Comparison of ENCODE assay signal across 8 mouse cellular contexts in the genomic region with DNA sequence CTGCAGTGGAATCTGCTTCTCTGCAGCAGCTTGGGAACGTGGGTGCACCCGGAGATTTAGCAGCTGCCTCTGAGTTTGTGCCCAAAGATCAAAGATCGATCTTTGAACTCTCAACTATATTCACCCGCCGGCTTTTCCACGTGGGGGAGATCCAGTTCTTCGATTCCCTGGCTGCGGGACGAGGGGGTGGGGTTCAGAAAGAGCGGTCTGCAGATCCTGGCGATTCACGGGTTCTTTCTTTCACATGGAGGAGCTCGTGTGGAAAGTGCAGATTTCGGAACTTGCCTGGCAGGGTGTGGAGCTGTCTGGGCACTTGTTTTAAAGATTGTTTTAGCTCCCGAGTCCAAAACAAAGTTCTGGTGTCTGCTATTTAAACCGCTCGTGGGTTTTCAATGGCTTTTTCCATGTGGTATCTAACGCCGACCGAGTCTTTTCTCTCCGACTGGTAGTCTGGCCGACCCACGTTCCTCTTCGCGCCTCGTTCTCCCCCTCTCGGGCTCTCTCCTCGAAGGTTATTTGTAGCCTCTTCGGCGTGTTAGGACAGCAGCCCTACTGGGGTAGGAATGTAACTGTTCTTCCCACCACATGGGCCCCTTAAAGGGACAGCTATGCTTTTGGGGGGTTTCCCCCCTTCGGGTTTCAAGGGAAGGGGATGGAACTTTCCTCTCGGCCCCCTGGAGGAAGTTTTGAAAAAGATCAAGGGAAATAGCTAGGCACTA. TPM values are rescaled to one million over a fixed set of nuclear protein-coding genes. Genes with fewer than 3 reads are reported as not detected.
DNase-seq lines count a peak whose midpoint lies in the region; ATAC-seq lines count a peak whose summit lies in the region.

No protein-coding gene starts in this region.

- peak; percentile 46 for ATAC-seq in liver, embryonic 16.5 days (ENCODE audit: low read depth)
- peak; percentile 15; the same call in 1 of the 2 replicates for ATAC-seq in neural tube, embryonic 12.5 days (ENCODE audit: low FRiP score, low read depth)

- H3K27me3 ChIP-seq in liver, embryonic 16.5 days (ENCODE audit: control insufficient read depth, insufficient read depth, low read depth, low read length), result peaks cover 51% of the 10 kb centered on the region
- no peaks in the 10 kb centered on the region for H3K27me3 ChIP-seq in neural tube, embryonic 12.5 days (replicated peaks)

- H3K4me1 ChIP-seq in liver, embryonic 16.5 days (ENCODE audit: control insufficient read depth, low read depth, low read length), result peaks cover 10% of the 10 kb centered on the region
- H3K4me1 ChIP-seq in neural tube, embryonic 12.5 days, result peaks cover 40% of the 10 kb centered on the region

- peak overlapping the region; percentile 61; the same call in 1 of the 2 replicates for H3K9ac ChIP-seq in liver, embryonic 16.5 days (ENCODE audit: low read depth, low read length)
- peak overlapping the region; percentile 80 for H3K9ac ChIP-seq in neural tube, embryonic 12.5 days

- H3K4me3 ChIP-seq in liver, embryonic 16.5 days (ENCODE audit: low read depth, low read length), result peak overlapping the region; percentile 61
- H3K4me3 ChIP-seq in neural tube, embryonic 12.5 days, result peak overlapping the region; percentile 72

- under 1% methylated on average over 32 of the region's 32 CpGs for WGBS in liver, embryonic 16.5 days (ENCODE audit: insufficient replicate concordance)
- WGBS in neural tube, embryonic 12.5 days, result under 1% methylated on average over 32 of the region's 32 CpGs

- no peaks in the 10 kb centered on the region for H3K9me3 ChIP-seq in liver, embryonic 16.5 days (replicated peaks; ENCODE audit: control insufficient read depth, low read length)
- no peaks in the 10 kb centered on the region for H3K9me3 ChIP-seq in neural tube, embryonic 12.5 days

- H3K36me3 ChIP-seq in liver, embryonic 16.5 days (ENCODE audit: control insufficient read depth, insufficient read depth), result no peaks in the 10 kb centered on the region
- H3K36me3 ChIP-seq in neural tube, embryonic 12.5 days, result no peaks in the 10 kb centered on the region

- peak overlapping the region; percentile 72 for H3K4me2 ChIP-seq in liver, embryonic 16.5 days (ENCODE audit: low read depth, low read length)
- peak overlapping the region; percentile 97 for H3K4me2 ChIP-seq in neural tube, embryonic 12.5 days (replicated peaks)

- intact Hi-C loops in gastrocnemius, postnatal 14 days (cut with DNase I; ENCODE audit: low total_unique reads), result no loop called here

- peak; percentile 95 for DNase-seq in heart, adult 11 months
- no peak for DNase-seq in heart, adult 8-10 months (ENCODE audit: low spot score)
- DNase-seq in adrenal gland, postnatal 14 days, result peak; percentile 49
- DNase-seq in gastrocnemius, postnatal 14 days, result peak; percentile 52
- peak; percentile 81 for DNase-seq in kidney, adult 18-20 months
- DNase-seq in layer of hippocampus, postnatal 25 days (ENCODE audit: extremely low spot score in 1 of 2, low spot score in 1 of 2), result no peak

- H3K27ac ChIP-seq in liver, embryonic 16.5 days (ENCODE audit: low read length), result peak overlapping the region; percentile 61
- H3K27ac ChIP-seq in neural tube, embryonic 12.5 days, result 0 out of 2 replicates have a peak overlapping the region, but pooled peaks have one; percentile 23

RNA-seq across cellular contexts. Expression of gene Lrp4, which starts 1.5 kb away (rescaled TPM):
- 10 to 100 TPM in 3 of 4 experiments, 1 to 10 TPM in 1; 8.9 to 13.3 (median 11.3) TPM for total RNA-seq in heart, adult 8-10 months (2022)
- total RNA-seq in adrenal gland, postnatal 14 days (2021), result 5.2 and 5.3 TPM in 2 replicates
- 10 to 100 TPM; 13.9 to 15.4 TPM for total RNA-seq in gastrocnemius, postnatal 14 days (2021)
- 1.4 and 1.7 TPM in 2 replicates for polyA plus RNA-seq in liver, embryonic 16.5 days (2015; fragmentation: Nextera tagmentation; extraction: Ambion mirVana)
- polyA plus RNA-seq in neural tube, embryonic 12.5 days (2016; fragmentation: Nextera tagmentation; extraction: Ambion mirVana), result 5.3 and 5.4 TPM in 2 replicates
- total RNA-seq in layer of hippocampus, postnatal 25 days (2021), result 10 to 100 TPM; 33.3 to 33.8 TPM

RNA-seq across cellular contexts. Expression of gene 1110051M20Rik, which starts 14.3 kb away (rescaled TPM):
- 10 to 100 TPM in 3 of 4 experiments, 1 to 10 TPM in 1; 9.1 to 14.9 (median 13.8) TPM for total RNA-seq in heart, adult 8-10 months (2022)
- total RNA-seq in adrenal gland, postnatal 14 days (2021), result 14.9 TPM in 2 replicates
- total RNA-seq in gastrocnemius, postnatal 14 days (2021), result 10 to 100 TPM; 11.3 to 13.2 TPM
- polyA plus RNA-seq in liver, embryonic 16.5 days (2015; fragmentation: Nextera tagmentation; extraction: Ambion mirVana), result 6.0 and 6.7 TPM in 2 replicates
- 106 and 112 TPM in 2 replicates for polyA plus RNA-seq in neural tube, embryonic 12.5 days (2016; fragmentation: Nextera tagmentation; extraction: Ambion mirVana)
- total RNA-seq in layer of hippocampus, postnatal 25 days (2021), result 100 to 1,000 TPM; 101 to 108 TPM

Comparison
In these comparisons a context has a peak if more than half of its experiments do, and no peak if none do; other contexts are left out.
1. DNase-seq: peak in heart, adult 11 months (single experiment), adrenal gland, postnatal 14 days (single experiment), gastrocnemius, postnatal 14 days (single experiment) and kidney, adult 18-20 months (single experiment); none in heart, adult 8-10 months (single experiment) and layer of hippocampus, postnatal 25 days (0 of 2).